ENCODE assay signal across 23 mouse cellular contexts in genomic region chr4:101261596-101261995, GRCm38 (mm10). TPM values are rescaled to one million over a fixed set of nuclear protein-coding genes. Genes with fewer than 3 reads are reported as not detected.
DNase-seq lines count a peak whose midpoint lies in the region; ATAC-seq and TF ChIP-seq lines count a peak whose summit lies in the region.
"Had no signal": no experiment of that assay in that cellular context is flagged by ENCODE, and none has a peak within 500 bp of the region (broad histone marks: within the 10 kb centered on the region; RNA-seq: fewer than 3 reads in every experiment).

No protein-coding gene starts in this region.

- TF ChIP-seq CTCF in gastrocnemius, adult 2 months (IDR thresholded peaks at IDR 0.05): no peak
- TF ChIP-seq CTCF in liver, postnatal 0 days (IDR thresholded peaks at IDR 0.05; ENCODE audit: low read depth): no peak
- TF ChIP-seq CTCF in spleen, adult 2 months (IDR thresholded peaks at IDR 0.05; ENCODE audit: extremely low read depth, insufficient read depth, insufficient read length, insufficient replicate concordance): no peak

- H3K9me3 ChIP-seq in liver, postnatal 0 days (ENCODE audit: low read length): no peaks in the 10 kb centered on the region
- H3K9me3 ChIP-seq in liver, embryonic 12.5 days (replicated peaks): no peaks in the 10 kb centered on the region
- H3K9me3 ChIP-seq: forebrain, embryonic 10.5 days; forebrain, embryonic 13.5 days; G1E; heart, embryonic 12.5 days; heart, embryonic 15.5 days had no signal

- no peaks in the 10 kb centered on the region for H3K27me3 ChIP-seq in liver, postnatal 0 days (ENCODE audit: insufficient read depth, low read length)
- no peaks in the 10 kb centered on the region for H3K27me3 ChIP-seq in liver, embryonic 12.5 days (replicated peaks)
- H3K27me3 ChIP-seq in spleen, adult 2 months (ENCODE audit: control insufficient read depth, insufficient read depth, low read length): peaks cover 2% of the 10 kb centered on the region; the same call in 1 of the 2 replicates
- H3K27me3 ChIP-seq: CH12.LX; heart, embryonic 12.5 days; heart, embryonic 15.5 days; Patski had no signal

- TF ChIP-seq EP300 in liver, postnatal 0 days (IDR thresholded peaks at IDR 0.05; ENCODE audit: low read depth): no peak

- H3K27ac ChIP-seq in gastrocnemius, adult 2 months: peak overlapping the region; percentile 53; the same call in 1 of the 2 replicates
- no peak overlapping the region for H3K27ac ChIP-seq in liver, postnatal 0 days (ENCODE audit: low read depth)
- H3K27ac ChIP-seq in liver, embryonic 12.5 days: no peak overlapping the region
- H3K27ac ChIP-seq in spleen, adult 2 months (ENCODE audit: insufficient read depth, low read length): peak overlapping the region; percentile 41; the same call in 1 of the 2 replicates
- H3K27ac ChIP-seq: forebrain, embryonic 10.5 days; forebrain, embryonic 13.5 days; heart, embryonic 15.5 days; hindbrain, embryonic 14.5 days; hindbrain, postnatal 0 days had no signal

- H3K9ac ChIP-seq in liver, postnatal 0 days (replicated peaks): no peak overlapping the region
- H3K9ac ChIP-seq in liver, embryonic 12.5 days: no peak overlapping the region
- H3K9ac ChIP-seq: forebrain, embryonic 13.5 days; heart, embryonic 12.5 days; heart, embryonic 15.5 days; hindbrain, embryonic 14.5 days had no signal

- H3K4me2 ChIP-seq in liver, postnatal 0 days (ENCODE audit: low read depth, low read length): peak overlapping the region; percentile 38; the same call in 1 of the 2 replicates
- H3K4me2 ChIP-seq in liver, embryonic 12.5 days: no peak overlapping the region
- H3K4me2 ChIP-seq: forebrain, embryonic 13.5 days; heart, embryonic 12.5 days; heart, embryonic 15.5 days; hindbrain, embryonic 14.5 days had no signal

- no peak for DNase-seq in gastrocnemius, adult 2 months
- no peak for DNase-seq in gastrocnemius, adult 8-10 months (ENCODE audit: low spot score in 2 of 2)
- no peak for DNase-seq in liver, postnatal 0 days
- no peak for DNase-seq in spleen, adult 2 months (ENCODE audit: low read depth in 1 of 2, low spot score in 2 of 2)
- DNase-seq in spleen, postnatal 14 days (ENCODE audit: low spot score in 2 of 2): no peak
- DNase-seq: adrenal gland, postnatal 10 days; cerebellum, adult 18-20 months; cerebellum, adult 9-10 months; cerebellum, postnatal 14 days; gastrocnemius, postnatal 25 days; heart, postnatal 10 days; heart, postnatal 36 days had no signal

- peak overlapping the region; percentile 1; the same call in 1 of the 2 replicates for H3K4me3 ChIP-seq in gastrocnemius, adult 2 months
- no peak overlapping the region for H3K4me3 ChIP-seq in liver, postnatal 0 days (ENCODE audit: low read depth, low read length)
- H3K4me3 ChIP-seq in liver, embryonic 12.5 days: no peak overlapping the region
- 0 out of 2 replicates have a peak overlapping the region, but pooled peaks have one; percentile 2 for H3K4me3 ChIP-seq in spleen, adult 2 months (ENCODE audit: extremely low read depth, insufficient read depth, insufficient read length)
- H3K4me3 ChIP-seq: forebrain, embryonic 10.5 days; forebrain, embryonic 13.5 days; heart, embryonic 12.5 days; heart, embryonic 15.5 days had no signal

- no peak for ATAC-seq in liver, postnatal 0 days
- no peak for ATAC-seq in liver, embryonic 12.5 days
- ATAC-seq: forebrain, embryonic 13.5 days; forebrain, embryonic 16.5 days; hindbrain, postnatal 0 days; Patski had no signal

- peaks cover 51% of the 10 kb centered on the region for H3K4me1 ChIP-seq in liver, postnatal 0 days (ENCODE audit: insufficient read depth)
- peaks cover 74% of the 10 kb centered on the region for H3K4me1 ChIP-seq in liver, embryonic 12.5 days
- peaks cover 30% of the 10 kb centered on the region for H3K4me1 ChIP-seq in spleen, adult 2 months (ENCODE audit: control insufficient read depth, insufficient read depth, insufficient read length)

- no peaks in the 10 kb centered on the region for H3K36me3 ChIP-seq in liver, postnatal 0 days (replicated peaks; ENCODE audit: insufficient read depth, low read length)
- H3K36me3 ChIP-seq in liver, embryonic 12.5 days: no peaks in the 10 kb centered on the region; the same call in 1 of the 2 replicates
- H3K36me3 ChIP-seq in spleen, adult 2 months (ENCODE audit: control insufficient read depth, insufficient read depth, low read length): no peaks in the 10 kb centered on the region
- H3K36me3 ChIP-seq: forebrain, embryonic 10.5 days; heart, embryonic 12.5 days; heart, embryonic 15.5 days had no signal

- intact Hi-C loops in gastrocnemius, adult 2 months (cut with DNase I): loop anchor here (5.0 kb wide), 1 partner anchor 96 kb away; no protein-coding TSS in a partner anchor

- no peak for TF ChIP-seq POLR2A in spleen, adult 2 months (IDR thresholded peaks at IDR 0.05; ENCODE audit: low read depth, low read length)

- WGBS in liver, postnatal 0 days (ENCODE audit: insufficient replicate concordance): 65% methylated on average over 5 of the region's 5 CpGs
- WGBS in liver, embryonic 12.5 days (ENCODE audit: insufficient replicate concordance): 75% methylated on average over 5 of the region's 5 CpGs
- WGBS in spleen, adult 2 months: 60% methylated on average over 5 of the region's 5 CpGs

RNA-seq across cellular contexts. Expression of gene Jak1, which starts 3.5 kb away (rescaled TPM):
- total RNA-seq in gastrocnemius, adult 2 months (2021): 100 to 1,000 TPM in 1 of 2 experiments, 10 to 100 TPM in 1; 89.9 to 134 TPM
- 100 to 1,000 TPM in 3 of 4 experiments, 10 to 100 TPM in 1; 92.6 to 112 (median 104) TPM for total RNA-seq in gastrocnemius, adult 8-10 months (2022)
- polyA plus RNA-seq in liver, postnatal 0 days (2015; fragmentation: Nextera tagmentation; extraction: Ambion mirVana): 33.9 and 51.2 TPM in 2 replicates
- 59.7 and 61.2 TPM in 2 replicates for polyA plus RNA-seq in liver, embryonic 12.5 days (2016; fragmentation: Nextera tagmentation; extraction: Ambion mirVana)
- polyA plus RNA-seq in spleen, adult 2 months (2012; rRNA removed): 63.9 and 69.0 TPM in 2 replicates

Comparison
In these comparisons a context has a peak if more than half of its experiments do, and no peak if none do; other contexts are left out.
1. H3K27ac ChIP-seq: peak in gastrocnemius, adult 2 months (single experiment) and spleen, adult 2 months (single experiment); none in liver, postnatal 0 days (single experiment) and liver, embryonic 12.5 days (single experiment).
2. H3K4me3 ChIP-seq: peak in gastrocnemius, adult 2 months (single experiment) and spleen, adult 2 months (single experiment); none in liver, postnatal 0 days (single experiment) and liver, embryonic 12.5 days (single experiment).